Mouse (Mus musculus): Measurements from ENCODE around the gene E330017A01Rik. TPM values are rescaled to one million over a fixed set of nuclear protein-coding genes. Genes with fewer than 3 reads are reported as not detected.

E330017A01Rik gene
- polyA plus RNA-seq, 1 experiment from 2014 or later = not detected

- no peak overlapping the region for H3K4me3 ChIP-seq
- H3K27ac ChIP-seq = no peak overlapping the region
- H3K4me2 ChIP-seq = no peak overlapping the region
- WGBS = 89% methylated on average over 3 of the region's 3 CpGs
- no peaks in the 10 kb centered on the region for H3K4me1 ChIP-seq
- H3K36me3 ChIP-seq (replicated peaks) = no peaks in the 10 kb centered on the region
- no peak for ATAC-seq (replicated peaks)
- no peaks in the 10 kb centered on the region for H3K27me3 ChIP-seq (replicated peaks)
- no peaks in the 10 kb centered on the region for H3K9me3 ChIP-seq
- H3K9ac ChIP-seq = no peak overlapping the region
These were observed 16.2 kb downstream of the E330017A01Rik start for GRCm38 (mm10) chr16:58622377-58622776.

GRCm38 (mm10) chr16:58617346-58617745 is 21.2 kb downstream of the E330017A01Rik start:
- Histone ChIP-seq H3K27me3 (replicated peaks) (no peaks in the 10 kb centered on the region), H3K4me3 (no peak overlapping the region), H3K9me3 (no peaks in the 10 kb centered on the region), H3K36me3 (replicated peaks) (no peaks in the 10 kb centered on the region), H3K27ac (no peak overlapping the region), H3K9ac (no peak overlapping the region), H3K4me1 (no peaks in the 10 kb centered on the region), H3K4me2 (no peak overlapping the region)
- ATAC-seq (replicated peaks) = no peak

GRCm38 (mm10) chr16:58616878-58617277 is 21.7 kb downstream of the E330017A01Rik start, which contains the start of gene Gm813:
TSS of gene Gm813 (minus strand) at chr16:58616978.
- Histone ChIP-seq H3K4me1 (no peaks in the 10 kb centered on the region), H3K9me3 (no peaks in the 10 kb centered on the region), H3K9ac (no peak within 1 kb of the TSS), H3K4me2 (no peak within 1 kb of the TSS), H3K36me3 (replicated peaks) (no peaks in the 10 kb centered on the region), H3K27ac (no peak within 1 kb of the TSS), H3K4me3 (no peak within 1 kb of the TSS), H3K27me3 (replicated peaks) (no peaks in the 10 kb centered on the region)
- no peak for ATAC-seq (replicated peaks)
- 87% methylated on average over 6 of the region's 6 CpGs for WGBS

- WGBS = 83% methylated on average over 3 of the region's 3 CpGs
- Histone ChIP-seq H3K36me3 (replicated peaks) (no peaks in the 10 kb centered on the region), H3K9me3 (no peaks in the 10 kb centered on the region), H3K4me2 (no peak overlapping the region), H3K27me3 (replicated peaks) (no peaks in the 10 kb centered on the region), H3K9ac (no peak overlapping the region), H3K4me3 (no peak overlapping the region), H3K27ac (no peak overlapping the region), H3K4me1 (no peaks in the 10 kb centered on the region)
- ATAC-seq (replicated peaks) = no peak
These were observed 25.6 kb downstream of the E330017A01Rik start for GRCm38 (mm10) chr16:58612969-58613368.

GRCm38 (mm10) chr16:58607101-58607500 is 31.4 kb downstream of the E330017A01Rik start:
- Histone ChIP-seq H3K4me1 (no peaks in the 10 kb centered on the region), H3K9ac (no peak overlapping the region), H3K4me3 (no peak overlapping the region), H3K27me3 (replicated peaks) (no peaks in the 10 kb centered on the region), H3K36me3 (replicated peaks) (no peaks in the 10 kb centered on the region), H3K9me3 (no peaks in the 10 kb centered on the region), H3K4me2 (no peak overlapping the region), H3K27ac (no peak overlapping the region)
- WGBS = 81% methylated on average over 5 of the region's 5 CpGs
- ATAC-seq (replicated peaks) = no peak

- ATAC-seq (replicated peaks) = no peak
These were observed 33.9 kb downstream of the E330017A01Rik start for GRCm38 (mm10) chr16:58604680-58605079.

GRCm38 (mm10) chr16:58603831-58604230 is 34.7 kb downstream of the E330017A01Rik start:
- Histone ChIP-seq H3K4me1 (no peaks in the 10 kb centered on the region), H3K27ac (no peak overlapping the region), H3K9ac (no peak overlapping the region), H3K27me3 (replicated peaks) (no peaks in the 10 kb centered on the region), H3K9me3 (no peaks in the 10 kb centered on the region), H3K4me2 (no peak overlapping the region), H3K36me3 (replicated peaks) (no peaks in the 10 kb centered on the region), H3K4me3 (no peak overlapping the region)
- 89% methylated on average over 2 of the region's 2 CpGs for WGBS
- ATAC-seq (replicated peaks) = no peak

More at GRCm38 (mm10) chr16:58604680-58605079, 33.9 kb downstream of the E330017A01Rik start:
- Histone ChIP-seq H3K4me2 (no peak overlapping the region), H3K9ac (no peak overlapping the region), H3K4me1 (no peaks in the 10 kb centered on the region), H3K4me3 (no peak overlapping the region), H3K36me3 (replicated peaks) (no peaks in the 10 kb centered on the region), H3K27ac (no peak overlapping the region), H3K9me3 (no peaks in the 10 kb centered on the region), H3K27me3 (replicated peaks) (no peaks in the 10 kb centered on the region)

GRCm38 (mm10) chr16:58600846-58601245 is 37.7 kb downstream of the E330017A01Rik start:
- H3K4me1 ChIP-seq = no peaks in the 10 kb centered on the region
- no peak overlapping the region for H3K4me3 ChIP-seq
- H3K36me3 ChIP-seq (replicated peaks) = no peaks in the 10 kb centered on the region
- WGBS = 93% methylated on average over 6 of the region's 6 CpGs
- H3K27ac ChIP-seq = no peak overlapping the region
- H3K27me3 ChIP-seq (replicated peaks) = no peaks in the 10 kb centered on the region
- H3K4me2 ChIP-seq = no peak overlapping the region
- H3K9me3 ChIP-seq = no peaks in the 10 kb centered on the region
- H3K9ac ChIP-seq = no peak overlapping the region
- ATAC-seq (replicated peaks) = no peak

- H3K9ac ChIP-seq = no peak overlapping the region
- H3K27ac ChIP-seq = no peak overlapping the region
- no peak for ATAC-seq (replicated peaks)
- WGBS = 82% methylated on average over 3 of the region's 3 CpGs
- H3K9me3 ChIP-seq = no peaks in the 10 kb centered on the region
- no peaks in the 10 kb centered on the region for H3K36me3 ChIP-seq (replicated peaks)
- H3K4me2 ChIP-seq = no peak overlapping the region
- H3K4me1 ChIP-seq = no peaks in the 10 kb centered on the region
- no peaks in the 10 kb centered on the region for H3K27me3 ChIP-seq (replicated peaks)
- H3K4me3 ChIP-seq = no peak overlapping the region
These were observed 47.2 kb downstream of the E330017A01Rik start for GRCm38 (mm10) chr16:58591299-58591698.

GRCm38 (mm10) chr16:58589444-58589843 is 49.1 kb downstream of the E330017A01Rik start:
- Histone ChIP-seq H3K9ac (no peak overlapping the region), H3K4me1 (no peaks in the 10 kb centered on the region), H3K36me3 (replicated peaks) (no peaks in the 10 kb centered on the region)

More at GRCm38 (mm10) chr16:58589444-58589843, 49.1 kb downstream of the E330017A01Rik start:
- H3K27ac ChIP-seq = no peak overlapping the region
- H3K4me2 ChIP-seq = no peak overlapping the region
- no peak for ATAC-seq (replicated peaks)
- no peaks in the 10 kb centered on the region for H3K27me3 ChIP-seq (replicated peaks)
- H3K9me3 ChIP-seq = no peaks in the 10 kb centered on the region
- H3K4me3 ChIP-seq = no peak overlapping the region

Other genes with a start within 250 kb of the E330017A01Rik start
- gene Dcbld2, start 230.3 kb downstream of the E330017A01Rik start, polyA plus RNA-seq (2015; fragmentation: Nextera tagmentation; extraction: Ambion mirVana) = 8.3 and 8.7 TPM in 2 replicates
- 12.1 and 13.6 TPM in 2 replicates for gene St3gal6, start 114.5 kb downstream of the E330017A01Rik start, polyA plus RNA-seq (2015; fragmentation: Nextera tagmentation; extraction: Ambion mirVana)
- not detected in 2 replicates for gene Gm813, start 21.8 kb downstream of the E330017A01Rik start, polyA plus RNA-seq (2015; fragmentation: Nextera tagmentation; extraction: Ambion mirVana)
- gene Cpox, start 31.6 kb upstream of the E330017A01Rik start, polyA plus RNA-seq (2015; fragmentation: Nextera tagmentation; extraction: Ambion mirVana) = 15.5 and 15.8 TPM in 2 replicates
- gene Gpr15, start 80.3 kb upstream of the E330017A01Rik start, polyA plus RNA-seq (2015; fragmentation: Nextera tagmentation; extraction: Ambion mirVana) = 0.13 TPM in 1 of 2 replicates, not detected in the other
- gene Cldnd1, start 89.2 kb upstream of the E330017A01Rik start, polyA plus RNA-seq (2015; fragmentation: Nextera tagmentation; extraction: Ambion mirVana) = 124 and 130 TPM in 2 replicates
- not detected in 2 replicates for gene Olfr172, start 124.4 kb upstream of the E330017A01Rik start, polyA plus RNA-seq (2015; fragmentation: Nextera tagmentation; extraction: Ambion mirVana)
- not detected in 2 replicates for gene Olfr173, start 161.5 kb upstream of the E330017A01Rik start, polyA plus RNA-seq (2015; fragmentation: Nextera tagmentation; extraction: Ambion mirVana)
- not detected in 2 replicates for gene Olfr175-ps1, start 188.0 kb upstream of the E330017A01Rik start, polyA plus RNA-seq (2015; fragmentation: Nextera tagmentation; extraction: Ambion mirVana)
- gene Olfr177, start 236.0 kb upstream of the E330017A01Rik start, polyA plus RNA-seq (2015; fragmentation: Nextera tagmentation; extraction: Ambion mirVana) = not detected in 2 replicates

Measured in midbrain, embryonic 15.5 days (tissue).